Mouse (Mus musculus): ENCODE data around the gene Mrpl2. TPM values are rescaled to one million over a fixed set of nuclear protein-coding genes. Genes with fewer than 3 reads are reported as not detected.
A peak's percentile ranks its signal among the peaks of the same experiment; 100 is the strongest.

Gene Mrpl2
- total RNA-seq, 2 experiments from 2014 or later: 109 to 135 TPM

- no peak for DNase-seq (ENCODE audit: low spot score in 2 of 2)
Measured at GRCm38 (mm10) chr17:46661351-46661750, 15.3 kb downstream of the Mrpl2 start.

- DNase-seq (ENCODE audit: low spot score in 2 of 2): no peak
Measured at GRCm38 (mm10) chr17:46661981-46662380, 16.0 kb downstream of the Mrpl2 start.

- no peak for DNase-seq (ENCODE audit: low spot score in 2 of 2)
Measured at GRCm38 (mm10) chr17:46662730-46663129, 16.7 kb downstream of the Mrpl2 start.

GRCm38 (mm10) chr17:46667712-46668111 is 21.7 kb downstream of the Mrpl2 start:
- no peak for DNase-seq (ENCODE audit: low spot score in 2 of 2)

GRCm38 (mm10) chr17:46669911-46670310 is 23.9 kb downstream of the Mrpl2 start:
- DNase-seq (ENCODE audit: low spot score in 2 of 2): no peak

- peak; percentile 65 to 78 for DNase-seq (ENCODE audit: low spot score in 2 of 2)
Measured at GRCm38 (mm10) chr17:46673850-46674529, 28.0 kb downstream of the Mrpl2 start, which contains the start of gene Rrp36. Gene Rrp36, minus strand, starts transcription at chr17:46674352.

- no peak for DNase-seq (ENCODE audit: low spot score in 2 of 2)
Measured at GRCm38 (mm10) chr17:46674530-46675283, 28.7 kb downstream of the Mrpl2 start.

- DNase-seq (ENCODE audit: low spot score in 2 of 2): no peak
Measured at GRCm38 (mm10) chr17:46678416-46678815, 32.4 kb downstream of the Mrpl2 start, which contains the start of gene Mea1. Gene Mea1, plus strand, starts transcription at chr17:46678793.

GRCm38 (mm10) chr17:46678911-46679310 is 32.9 kb downstream of the Mrpl2 start:
- no peak for DNase-seq (ENCODE audit: low spot score in 2 of 2)

- DNase-seq (ENCODE audit: low spot score in 2 of 2): no peak
Measured at GRCm38 (mm10) chr17:46679843-46680759, 34.1 kb downstream of the Mrpl2 start.

- DNase-seq (ENCODE audit: low spot score in 2 of 2): peak; percentile 91 to 94
Measured at GRCm38 (mm10) chr17:46680760-46681373, 34.8 kb downstream of the Mrpl2 start, which contains the start of gene Klhdc3. Gene Klhdc3, minus strand, starts transcription at chr17:46680914.

GRCm38 (mm10) chr17:46681466-46682118 is 35.6 kb downstream of the Mrpl2 start:
- DNase-seq (ENCODE audit: low spot score in 2 of 2): no peak

- DNase-seq (ENCODE audit: low spot score in 2 of 2): no peak
Measured at GRCm38 (mm10) chr17:46682654-46683389, 36.8 kb downstream of the Mrpl2 start.

GRCm38 (mm10) chr17:46685913-46686312 is 39.9 kb downstream of the Mrpl2 start:
- DNase-seq (ENCODE audit: low spot score in 2 of 2): no peak

GRCm38 (mm10) chr17:46690665-46691064 is 44.6 kb downstream of the Mrpl2 start:
- DNase-seq (ENCODE audit: low spot score in 2 of 2): no peak

- no peak for DNase-seq (ENCODE audit: low spot score in 2 of 2)
Measured at GRCm38 (mm10) chr17:46691390-46691789, 45.4 kb downstream of the Mrpl2 start.

GRCm38 (mm10) chr17:46694517-46695063 is 48.6 kb downstream of the Mrpl2 start:
- no peak for DNase-seq (ENCODE audit: low spot score in 2 of 2)

GRCm38 (mm10) chr17:46698515-46698914 is 52.5 kb downstream of the Mrpl2 start:
- DNase-seq (ENCODE audit: low spot score in 2 of 2): no peak

- no peak for DNase-seq (ENCODE audit: low spot score in 2 of 2)
Measured at GRCm38 (mm10) chr17:46699245-46699644, 53.2 kb downstream of the Mrpl2 start.

Data from adrenal gland, postnatal 4 days (tissue).